ENCODE assay signal across 13 mouse cellular contexts in genomic region chr19:5274641-5275040, GRCm38 (mm10). TPM values are rescaled to one million over a fixed set of nuclear protein-coding genes. Genes with fewer than 3 reads are reported as not detected.
DNase-seq lines count a peak whose midpoint lies in the region; ATAC-seq and TF ChIP-seq lines count a peak whose summit lies in the region.
"Had no signal": no experiment of that assay in that cellular context is flagged by ENCODE, and none has a peak within 500 bp of the region (broad histone marks: within the 10 kb centered on the region; RNA-seq: fewer than 3 reads in every experiment).

No protein-coding gene starts in this region.

- no peaks in the 10 kb centered on the region for H3K27me3 ChIP-seq in heart, embryonic 13.5 days (replicated peaks)
- H3K27me3 ChIP-seq in lung, embryonic 14.5 days (ENCODE audit: insufficient read depth, low read length): no peaks in the 10 kb centered on the region
- H3K27me3 ChIP-seq in embryonic facial prominence, embryonic 13.5 days: no peaks in the 10 kb centered on the region

- H3K4me1 ChIP-seq in heart, embryonic 13.5 days: peaks cover 39% of the 10 kb centered on the region
- H3K4me1 ChIP-seq in lung, embryonic 14.5 days (ENCODE audit: insufficient read depth): 0 out of 2 replicates have a peak, but pooled peaks cover 2% of the 10 kb centered on the region
- peaks cover 33% of the 10 kb centered on the region for H3K4me1 ChIP-seq in embryonic facial prominence, embryonic 13.5 days

- no peak for ATAC-seq in heart, embryonic 13.5 days (ENCODE audit: extremely low read depth, insufficient number of reproducible peaks, low FRiP score, low TSS enrichment)
- no peak for ATAC-seq in lung, embryonic 14.5 days (ENCODE audit: insufficient read depth)
- ATAC-seq in embryonic facial prominence, embryonic 13.5 days (ENCODE audit: insufficient number of reproducible peaks, insufficient read depth, low FRiP score, low TSS enrichment, low read depth): no peak
- ATAC-seq in megakaryocyte progenitor cell, adult 5-6 weeks (replicated peaks; ENCODE audit: poor library complexity): no peak
- ATAC-seq: CD4-positive, CD25-positive, alpha-beta regulatory T cell, adult 4 months had no signal

- H3K9ac ChIP-seq in heart, embryonic 13.5 days: no peak overlapping the region
- H3K9ac ChIP-seq in lung, embryonic 14.5 days: no peak overlapping the region
- H3K9ac ChIP-seq in embryonic facial prominence, embryonic 13.5 days: 0 out of 2 replicates have a peak overlapping the region, but pooled peaks have one; percentile 27

- H3K9me3 ChIP-seq in heart, embryonic 13.5 days: no peaks in the 10 kb centered on the region
- H3K9me3 ChIP-seq in lung, embryonic 14.5 days (ENCODE audit: low read depth, low read length): no peaks in the 10 kb centered on the region
- H3K9me3 ChIP-seq in embryonic facial prominence, embryonic 13.5 days: no peaks in the 10 kb centered on the region

- peaks cover 56% of the 10 kb centered on the region for H3K36me3 ChIP-seq in heart, embryonic 13.5 days
- H3K36me3 ChIP-seq in lung, embryonic 14.5 days (ENCODE audit: insufficient read depth): peaks cover 59% of the 10 kb centered on the region
- peaks cover 56% of the 10 kb centered on the region for H3K36me3 ChIP-seq in embryonic facial prominence, embryonic 13.5 days
- peaks cover 29% of the 10 kb centered on the region for H3K36me3 ChIP-seq in macrophage (ENCODE audit: inconsistent target)

- TF ChIP-seq CTCF in lung, embryonic 14.5 days (IDR thresholded peaks at IDR 0.05; ENCODE audit: low read depth): no peak

- H3K4me3 ChIP-seq in heart, embryonic 13.5 days: no peak overlapping the region
- H3K4me3 ChIP-seq in lung, embryonic 14.5 days (ENCODE audit: low read depth, low read length): no peak overlapping the region
- H3K4me3 ChIP-seq in embryonic facial prominence, embryonic 13.5 days: no peak overlapping the region
- no peak overlapping the region for H3K4me3 ChIP-seq in macrophage (ENCODE audit: inconsistent target)

- WGBS in heart, embryonic 13.5 days: 92% methylated on average over 13 of the region's 13 CpGs
- WGBS in lung, embryonic 14.5 days: 89% methylated on average over 13 of the region's 13 CpGs
- 90% methylated on average over 13 of the region's 13 CpGs for WGBS in embryonic facial prominence, embryonic 13.5 days
- WGBS in macrophage (ENCODE audit: missing documents): 69% methylated on average over 13 of the region's 13 CpGs

- no peak for DNase-seq in heart, adult 8-10 months (ENCODE audit: low spot score)
- DNase-seq in lung, embryonic 14.5 days: no peak
- no peak for DNase-seq in lung, adult 18-20 months
- no peak for DNase-seq in frontal cortex, postnatal 10 days (ENCODE audit: low spot score in 2 of 2)
- DNase-seq: adrenal gland, postnatal 25 days; cerebellum, postnatal 10 days; kidney, postnatal 14 days had no signal

- H3K4me2 ChIP-seq in heart, embryonic 13.5 days: no peak overlapping the region
- H3K4me2 ChIP-seq in lung, embryonic 14.5 days: no peak overlapping the region
- H3K4me2 ChIP-seq in embryonic facial prominence, embryonic 13.5 days: no peak overlapping the region

- H3K79me2 ChIP-seq in macrophage (ENCODE audit: inconsistent target): peaks cover 35% of the 10 kb centered on the region; the same call in 1 of the 2 replicates

- peak overlapping the region; percentile 92 for H3K27ac ChIP-seq in heart, embryonic 13.5 days (replicated peaks)
- H3K27ac ChIP-seq in lung, embryonic 14.5 days (ENCODE audit: low read depth): peak overlapping the region; percentile 90; the same call in 1 of the 2 replicates
- H3K27ac ChIP-seq in embryonic facial prominence, embryonic 13.5 days: peak overlapping the region; percentile 95
- H3K27ac ChIP-seq in macrophage: peak overlapping the region; percentile 67

RNA-seq across cellular contexts. Expression of gene Pacs1, which starts 1.7 kb away (rescaled TPM):
- polyA plus RNA-seq in heart, embryonic 13.5 days (2015; fragmentation: Nextera tagmentation; extraction: Ambion mirVana): 17.7 and 18.6 TPM in 2 replicates
- total RNA-seq in heart, adult 8-10 months (2022): 10 to 100 TPM; 18.6 to 21.9 (median 20.8) TPM
- polyA plus RNA-seq in lung, embryonic 14.5 days (2014; fragmentation: Nextera tagmentation; extraction: Ambion mirVana): 27.8 and 31.8 TPM in 2 replicates
- 28.7 and 29.8 TPM in 2 replicates for polyA plus RNA-seq in embryonic facial prominence, embryonic 13.5 days (2015; fragmentation: Nextera tagmentation; extraction: Ambion mirVana)
- 10 to 100 TPM in 22 of 26 experiments, 1 to 10 TPM in 4; 5.5 to 41.2 (median 21.1) TPM for total RNA-seq in macrophage (2018; cell fraction: chromatin; rRNA removed)
- total RNA-seq in macrophage (2018; cell fraction: cytosol; rRNA removed): 10 to 100 TPM; 10.6 to 24.6 (median 15.4) TPM
- total RNA-seq in macrophage (2018; cell fraction: nucleus; rRNA removed): 10 to 100 TPM in 21 of 26 experiments, 1 to 10 TPM in 5; 5.8 to 27.9 (median 14.0) TPM
- polyA plus RNA-seq in macrophage (2018): 14.8 to 16.9 TPM (median 16.9 TPM) in 3 replicates
- total RNA-seq in megakaryocyte progenitor cell, adult 5-6 weeks (2015): 14.8 and 16.2 TPM in 2 replicates
- 5.1 and 7.1 TPM in 2 replicates for total RNA-seq in megakaryocyte progenitor cell, adult 5-6 weeks (2017)

RNA-seq across cellular contexts. Expression of gene Sf3b2, which starts 20.6 kb away (rescaled TPM):
- 210 and 227 TPM in 2 replicates for polyA plus RNA-seq in heart, embryonic 13.5 days (2015; fragmentation: Nextera tagmentation; extraction: Ambion mirVana)
- 100 to 1,000 TPM; 108 to 125 (median 119) TPM for total RNA-seq in heart, adult 8-10 months (2022)
- 334 and 368 TPM in 2 replicates for polyA plus RNA-seq in lung, embryonic 14.5 days (2014; fragmentation: Nextera tagmentation; extraction: Ambion mirVana)
- polyA plus RNA-seq in embryonic facial prominence, embryonic 13.5 days (2015; fragmentation: Nextera tagmentation; extraction: Ambion mirVana): 404 and 414 TPM in 2 replicates
- 100 to 1,000 TPM in 22 of 26 experiments, 10 to 100 TPM in 4; 59.9 to 238 (median 176) TPM for total RNA-seq in macrophage (2018; cell fraction: chromatin; rRNA removed)
- 100 to 1,000 TPM; 106 to 183 (median 148) TPM for total RNA-seq in macrophage (2018; cell fraction: cytosol; rRNA removed)
- 100 to 1,000 TPM in 25 of 26 experiments, 10 to 100 TPM in 1; 95.7 to 229 (median 165) TPM for total RNA-seq in macrophage (2018; cell fraction: nucleus; rRNA removed)
- 131 to 171 TPM (median 133 TPM) in 3 replicates for polyA plus RNA-seq in macrophage (2018)
- 119 and 147 TPM in 2 replicates for total RNA-seq in megakaryocyte progenitor cell, adult 5-6 weeks (2015)
- 239 and 261 TPM in 2 replicates for total RNA-seq in megakaryocyte progenitor cell, adult 5-6 weeks (2017)

RNA-seq across cellular contexts. Expression of gene Gal3st3, which starts 23.5 kb away (rescaled TPM):
- 4.5 and 5.9 TPM in 2 replicates for polyA plus RNA-seq in heart, embryonic 13.5 days (2015; fragmentation: Nextera tagmentation; extraction: Ambion mirVana)
- total RNA-seq in heart, adult 8-10 months (2022): 10 to 100 TPM; 22.3 to 32.9 (median 25.1) TPM
- 2.2 and 2.9 TPM in 2 replicates for polyA plus RNA-seq in lung, embryonic 14.5 days (2014; fragmentation: Nextera tagmentation; extraction: Ambion mirVana)
- 7.4 and 8.9 TPM in 2 replicates for polyA plus RNA-seq in embryonic facial prominence, embryonic 13.5 days (2015; fragmentation: Nextera tagmentation; extraction: Ambion mirVana)
- total RNA-seq in macrophage (2018; cell fraction: chromatin; rRNA removed): not detected
- not detected for total RNA-seq in macrophage (2018; cell fraction: cytosol; rRNA removed)
- not detected for total RNA-seq in macrophage (2018; cell fraction: nucleus; rRNA removed)
- polyA plus RNA-seq in macrophage (2018): not detected in 3 replicates
- total RNA-seq in megakaryocyte progenitor cell, adult 5-6 weeks (2015): not detected in 2 replicates
- not detected in 2 replicates for total RNA-seq in megakaryocyte progenitor cell, adult 5-6 weeks (2017)
- total RNA-seq: adrenal gland, postnatal 25 days; monocyte, adult 5-6 weeks had no signal
